Mouse (Mus musculus): ENCODE results near the gene Ptprc.

DNA sequence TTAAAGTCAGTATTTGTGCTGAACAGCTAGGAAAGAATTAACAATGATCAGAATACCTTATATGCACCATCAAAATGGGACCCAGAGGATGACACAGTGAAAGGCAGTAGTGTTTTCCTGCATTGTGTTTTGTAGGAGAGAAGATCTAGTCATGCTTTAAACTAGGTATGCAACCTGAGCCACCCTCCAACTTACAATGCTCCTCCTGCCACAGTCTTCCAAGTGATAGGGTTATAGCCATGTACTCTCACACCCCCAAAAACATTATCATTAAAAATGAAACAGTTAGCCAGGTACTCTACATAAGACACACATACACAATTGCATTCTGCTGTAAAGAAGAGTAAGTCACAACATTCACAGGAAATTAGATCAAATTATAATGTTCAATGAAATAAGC lies 40.4 kb downstream of the Ptprc start:
- TF ChIP-seq CTCF (IDR thresholded peaks at IDR 0.05; ENCODE audit: control insufficient read depth, insufficient read depth, insufficient read length): no peak
- TF ChIP-seq MAX (IDR thresholded peaks at IDR 0.05): no peak
